Mouse (Mus musculus) testis, adult 2 months (tissue): Measurements from ENCODE around the gene Shisal1.

ENCODE experiments used
- CTCF ChIP-seq: fragments of 200-500 bp; IDR thresholded peaks from 2 replicates; pipeline ENCODE4 v1.5.1; 2012; ENCODE audit warnings: low read depth, mild to moderate bottlenecking, inconsistent platforms, low read length, moderate library complexity; ENCODE audit not compliant: control insufficient read depth, insufficient read depth, insufficient replicate concordance
- POLR2A ChIP-seq: fragments of 200-500 bp; IDR thresholded peaks from 2 replicates; pipeline ENCODE4 v1.6.1; 2012; ENCODE audit warnings: low read depth, mild to moderate bottlenecking, inconsistent platforms, low read length, moderate library complexity; ENCODE audit not compliant: control insufficient read depth

DNA sequence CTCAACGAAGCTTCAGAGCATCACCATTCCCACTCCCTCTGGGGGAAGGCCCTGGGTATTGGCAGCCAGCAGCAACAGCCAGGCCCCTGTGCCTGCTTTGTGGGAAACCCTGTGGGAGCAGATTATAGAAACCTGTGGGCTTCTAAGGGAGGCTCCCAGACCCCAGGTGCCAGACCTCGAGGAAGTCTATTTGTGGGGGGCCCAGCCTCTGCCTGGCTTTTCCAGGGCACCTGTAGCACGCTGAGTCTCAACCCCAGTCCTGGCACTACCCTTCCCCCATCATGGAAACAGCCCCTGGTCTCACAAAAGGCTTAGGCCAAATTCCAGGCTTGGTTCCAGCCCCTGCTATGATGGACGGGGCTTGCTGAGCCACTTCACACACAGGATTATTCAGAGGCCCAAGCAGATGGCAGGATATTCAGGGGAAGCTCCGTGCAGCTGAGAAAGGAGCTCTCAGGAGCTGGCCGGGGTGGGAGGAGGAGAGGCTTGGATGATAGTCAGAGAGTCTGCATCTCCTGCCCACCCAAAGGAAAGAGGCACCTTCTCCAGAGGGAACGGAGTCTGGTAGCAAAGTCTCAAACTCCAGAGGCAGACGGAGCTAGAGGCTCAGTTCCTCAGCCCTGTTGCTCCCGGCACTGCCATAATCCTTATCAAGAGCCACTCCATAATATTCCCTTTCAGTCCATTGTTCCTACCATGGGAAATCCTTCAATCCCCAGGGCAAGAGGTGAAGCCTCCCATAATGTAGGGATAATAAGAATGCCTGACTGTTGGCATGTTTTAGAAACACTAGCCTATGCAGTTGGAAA lies 32.7 kb downstream of the Shisal1 start:
- no peak for TF ChIP-seq CTCF
- TF ChIP-seq POLR2A = no peak
